Mouse (Mus musculus) liver, embryonic 14.5 days (tissue): ENCODE measurements around the gene Nek4.

Experiments used
- CTCF ChIP-seq: IDR thresholded peaks from 2 replicates; pipeline ENCODE4 v1.5.1; 2016; ENCODE audit warnings: antibody characterized with exemption, low read depth, control low read depth
- EP300 ChIP-seq: IDR thresholded peaks from 2 replicates; pipeline ENCODE4 v1.6.1; 2016; ENCODE audit warnings: antibody characterized with exemption, low read depth

DNA sequence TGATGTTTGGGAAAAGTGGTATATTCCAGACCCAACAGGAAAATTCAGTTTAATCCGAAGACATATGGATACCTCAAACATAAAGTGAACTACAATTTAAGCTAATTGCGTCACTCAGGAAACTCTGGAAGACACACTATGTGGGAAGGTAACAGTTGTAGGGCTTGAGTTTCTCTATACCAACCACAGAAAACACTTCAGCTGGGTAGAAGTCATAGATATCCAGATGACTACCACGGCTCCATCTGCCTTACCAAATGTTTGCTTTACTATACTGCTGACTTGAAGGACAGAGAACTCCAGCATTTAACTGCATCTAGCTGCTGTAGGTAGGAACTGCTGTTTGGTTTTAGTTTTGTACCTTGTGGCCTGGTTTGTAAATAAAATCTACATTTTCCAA is 60.4 kb downstream of the Nek4 start:
- TF ChIP-seq CTCF, result no peak
- TF ChIP-seq EP300, result no peak
